ENCODE assay signal across 9 mouse cellular contexts in genomic region chr9:72812594-72813570, GRCm38 (mm10). TPM values are rescaled to one million over a fixed set of nuclear protein-coding genes. Genes with fewer than 3 reads are reported as not detected.
DNase-seq lines count a peak whose midpoint lies in the region; TF ChIP-seq lines count a peak whose summit lies in the region.
"Had no signal": no experiment of that assay in that cellular context is flagged by ENCODE, and none has a peak within 500 bp of the region (broad histone marks: within the 10 kb centered on the region; RNA-seq: fewer than 3 reads in every experiment).

No protein-coding gene starts in this region.

- no peak for TF ChIP-seq CTCF in spleen, adult 2 months (IDR thresholded peaks at IDR 0.05; ENCODE audit: extremely low read depth, insufficient read depth, insufficient read length, insufficient replicate concordance)
- TF ChIP-seq CTCF in layer of hippocampus, adult 2 months (conservative IDR thresholded peaks at IDR 0.05) = no peak

- peak; percentile 21 for DNase-seq in adrenal gland, adult 2 months
- DNase-seq in adrenal gland, postnatal 4 days (ENCODE audit: low spot score in 2 of 2) = no peak
- peak; percentile 28 to 36 for DNase-seq in spleen, adult 2 months (ENCODE audit: low read depth in 1 of 2, low spot score in 2 of 2)
- no peak for DNase-seq in spleen, postnatal 4 days (ENCODE audit: low spot score in 2 of 2)
- peak; percentile 30 for DNase-seq in kidney, postnatal 10 days
- DNase-seq in yolk sac, embryonic 10.5 days (ENCODE audit: low spot score) = peak; percentile 48
- no peak for DNase-seq in layer of hippocampus, adult 2 months (ENCODE audit: low spot score in 2 of 2)
- no peak for DNase-seq in cerebellum, adult 11-12 months

- no peak overlapping the region for H3K4me3 ChIP-seq in spleen, adult 2 months (ENCODE audit: extremely low read depth, insufficient read depth, insufficient read length)
- H3K4me3 ChIP-seq in layer of hippocampus, adult 2 months = no peak overlapping the region
- H3K4me3 ChIP-seq: left cerebral cortex, adult 2 months had no signal

- H3K27me3 ChIP-seq in spleen, adult 2 months (ENCODE audit: control insufficient read depth, insufficient read depth, low read length) = no peaks in the 10 kb centered on the region

- no peaks in the 10 kb centered on the region for H3K36me3 ChIP-seq in spleen, adult 2 months (ENCODE audit: control insufficient read depth, insufficient read depth, low read length)

- H3K27ac ChIP-seq in spleen, adult 2 months (ENCODE audit: insufficient read depth, low read length) = no peak overlapping the region
- no peak overlapping the region for H3K27ac ChIP-seq in layer of hippocampus, adult 2 months
- H3K27ac ChIP-seq: left cerebral cortex, adult 2 months had no signal

- TF ChIP-seq POLR2A in spleen, adult 2 months (IDR thresholded peaks at IDR 0.05; ENCODE audit: low read depth, low read length) = no peak

- H3K4me1 ChIP-seq in spleen, adult 2 months (ENCODE audit: control insufficient read depth, insufficient read depth, insufficient read length) = peaks cover 3% of the 10 kb centered on the region; the same call in 1 of the 2 replicates

- WGBS in spleen, adult 2 months = 35% methylated on average over 18 of the region's 18 CpGs

RNA-seq across cellular contexts. Expression of gene Prtg, which starts 6.2 kb away (rescaled TPM):
- under 1 TPM; 0.17 to 0.21 TPM for total RNA-seq in adrenal gland, adult 2 months (2021)
- polyA plus RNA-seq in adrenal gland, adult 2 months (2012; rRNA removed) = 0.04 and 0.07 TPM in 2 replicates
- 1 to 10 TPM; 1.5 to 2.0 TPM for total RNA-seq in adrenal gland, postnatal 4 days (2021)
- polyA plus RNA-seq in spleen, adult 2 months (2012; rRNA removed) = 0.05 and 0.14 TPM in 2 replicates
- total RNA-seq in layer of hippocampus, adult 2 months (2021) = 1 to 10 TPM; 3.2 to 3.3 TPM

Comparison
In these comparisons a context has a peak if more than half of its experiments do, and no peak if none do; other contexts are left out.
1. DNase-seq: peak in adrenal gland, adult 2 months (single experiment), spleen, adult 2 months (2 of 2), kidney, postnatal 10 days (single experiment) and yolk sac, embryonic 10.5 days (single experiment); none in adrenal gland, postnatal 4 days (0 of 2), spleen, postnatal 4 days (0 of 2), layer of hippocampus, adult 2 months (0 of 2) and cerebellum, adult 11-12 months (single experiment).